Mouse (Mus musculus): ENCODE results near the gene B3galt6. TPM values are rescaled to one million over a fixed set of nuclear protein-coding genes. Genes with fewer than 3 reads are reported as not detected.
A peak's percentile ranks its signal among the peaks of the same experiment; 100 is the strongest.

Gene B3galt6
- polyA plus RNA-seq, 1 experiment, result 4.5 TPM

DNA sequence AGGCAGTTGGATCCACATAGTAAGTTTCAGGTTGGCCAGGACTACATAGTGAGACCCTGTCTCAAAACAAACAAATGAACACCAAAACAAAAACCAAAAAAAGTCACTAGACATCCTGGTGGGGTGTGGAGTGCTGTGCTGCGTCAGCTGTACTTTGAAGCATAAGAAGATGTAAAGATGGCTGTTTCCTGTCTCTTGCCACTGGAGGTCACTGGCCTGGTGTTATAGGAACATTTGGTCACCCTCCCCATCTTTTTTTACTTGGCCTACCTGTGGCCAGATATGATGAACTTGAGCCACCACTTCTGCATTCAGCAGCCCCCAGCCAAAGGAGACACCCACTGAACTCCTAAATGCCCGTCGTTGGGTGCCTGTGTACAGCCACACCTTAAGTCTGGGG, 28.9 kb upstream of the B3galt6 start:
- H3K27me3 ChIP-seq (replicated peaks; ENCODE audit: control insufficient read depth, insufficient read depth, low read length), result no peaks in the 10 kb centered on the region
- no peak for DNase-seq
- no peak overlapping the region for H3K27ac ChIP-seq (ENCODE audit: insufficient read depth, low read depth, low read length)
- no peak for TF ChIP-seq CTCF (conservative IDR thresholded peaks at IDR 0.05; ENCODE audit: insufficient read depth, insufficient read length, low read depth, low read length)
- no peak for TF ChIP-seq POLR2A (IDR thresholded peaks at IDR 0.05; ENCODE audit: low read depth, low read length)
- WGBS, result 78% methylated on average over 3 of the region's 3 CpGs
- no peaks in the 10 kb centered on the region for H3K4me1 ChIP-seq (ENCODE audit: control insufficient read depth, insufficient read depth, low read length)
- H3K4me3 ChIP-seq (ENCODE audit: insufficient read depth, low read depth, low read length), result no peak overlapping the region
- H3K36me3 ChIP-seq (ENCODE audit: control insufficient read depth, insufficient read depth, low read length), result no peaks in the 10 kb centered on the region

GRCm38 (mm10) chr4:156019771-156020170, 27.3 kb upstream of the B3galt6 start:
- H3K27ac ChIP-seq (ENCODE audit: insufficient read depth, low read depth, low read length), result no peak overlapping the region
- no peaks in the 10 kb centered on the region for H3K4me1 ChIP-seq (ENCODE audit: control insufficient read depth, insufficient read depth, low read length)
- no peaks in the 10 kb centered on the region for H3K36me3 ChIP-seq (ENCODE audit: control insufficient read depth, insufficient read depth, low read length)
- 87% methylated on average over 12 of the region's 12 CpGs for whole genome bisulfite sequencing
- TF ChIP-seq POLR2A (IDR thresholded peaks at IDR 0.05; ENCODE audit: low read depth, low read length) (no peak), CTCF (conservative IDR thresholded peaks at IDR 0.05; ENCODE audit: insufficient read depth, insufficient read length, low read depth, low read length) (no peak)
- DNase-seq, result no peak
- no peaks in the 10 kb centered on the region for H3K27me3 ChIP-seq (replicated peaks; ENCODE audit: control insufficient read depth, insufficient read depth, low read length)
- H3K4me3 ChIP-seq (ENCODE audit: insufficient read depth, low read depth, low read length), result no peak overlapping the region

- no peaks in the 10 kb centered on the region for H3K4me1 ChIP-seq (ENCODE audit: control insufficient read depth, insufficient read depth, low read length)
- no peaks in the 10 kb centered on the region for H3K27me3 ChIP-seq (replicated peaks; ENCODE audit: control insufficient read depth, insufficient read depth, low read length)
- TF ChIP-seq CTCF (conservative IDR thresholded peaks at IDR 0.05; ENCODE audit: insufficient read depth, insufficient read length, low read depth, low read length) (no peak), POLR2A (IDR thresholded peaks at IDR 0.05; ENCODE audit: low read depth, low read length) (no peak)
- 81% methylated on average over 2 of the region's 2 CpGs for WGBS
- DNase-seq, result no peak
- H3K4me3 ChIP-seq (ENCODE audit: insufficient read depth, low read depth, low read length), result no peak overlapping the region
- H3K36me3 ChIP-seq (ENCODE audit: control insufficient read depth, insufficient read depth, low read length), result 0 out of 2 replicates have a peak, but pooled peaks cover 2% of the 10 kb centered on the region
- no peak overlapping the region for H3K27ac ChIP-seq (ENCODE audit: insufficient read depth, low read depth, low read length)
These were observed 22.0 kb upstream of the B3galt6 start for GRCm38 (mm10) chr4:156014436-156014835.

DNA sequence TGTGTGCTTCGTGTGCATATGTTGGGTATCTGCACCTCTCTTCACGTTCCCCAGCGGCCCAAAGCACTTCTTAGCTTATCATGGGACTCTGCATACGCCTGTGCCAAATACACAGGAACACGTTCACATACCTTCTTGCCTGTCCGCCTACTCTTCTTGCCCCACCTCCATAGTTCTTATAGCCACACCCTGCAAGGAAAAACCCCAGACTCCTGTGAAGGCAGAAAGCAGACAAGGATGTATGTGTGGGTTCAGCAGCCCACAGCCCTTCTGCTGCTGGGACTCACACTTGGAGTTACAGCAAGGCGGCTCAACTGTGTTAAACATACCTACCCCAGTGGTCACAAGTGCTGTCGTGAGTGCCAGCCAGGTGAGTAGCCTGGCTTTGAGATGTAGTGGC, 21.2 kb upstream of the B3galt6 start, which contains the start of gene Tnfrsf4:
Tnfrsf4 (plus strand) TSS at position 207 of the 400 bp plus-strand sequence.
- TF ChIP-seq CTCF (conservative IDR thresholded peaks at IDR 0.05; ENCODE audit: insufficient read depth, insufficient read length, low read depth, low read length) (no peak), POLR2A (IDR thresholded peaks at IDR 0.05; ENCODE audit: low read depth, low read length) (no peak)
- DNase-seq, result no peak
- no peaks in the 10 kb centered on the region for H3K27me3 ChIP-seq (replicated peaks; ENCODE audit: control insufficient read depth, insufficient read depth, low read length)
- no peak within 1 kb of the TSS for H3K4me3 ChIP-seq (ENCODE audit: insufficient read depth, low read depth, low read length)
- H3K4me1 ChIP-seq (ENCODE audit: control insufficient read depth, insufficient read depth, low read length), result no peaks in the 10 kb centered on the region
- no peak within 1 kb of the TSS for H3K27ac ChIP-seq (ENCODE audit: insufficient read depth, low read depth, low read length)
- WGBS, result 77% methylated on average over 8 of the region's 8 CpGs
- H3K36me3 ChIP-seq (ENCODE audit: control insufficient read depth, insufficient read depth, low read length), result 0 out of 2 replicates have a peak, but pooled peaks cover 2% of the 10 kb centered on the region

GRCm38 (mm10) chr4:156008369-156008768, 15.9 kb upstream of the B3galt6 start:
- Histone ChIP-seq H3K27ac (ENCODE audit: insufficient read depth, low read depth, low read length) (no peak overlapping the region), H3K27me3 (replicated peaks; ENCODE audit: control insufficient read depth, insufficient read depth, low read length) (no peaks in the 10 kb centered on the region), H3K4me1 (ENCODE audit: control insufficient read depth, insufficient read depth, low read length) (no peaks in the 10 kb centered on the region), H3K36me3 (ENCODE audit: control insufficient read depth, insufficient read depth, low read length) (peaks cover 7% of the 10 kb centered on the region), H3K4me3 (ENCODE audit: insufficient read depth, low read depth, low read length) (no peak overlapping the region)
- TF ChIP-seq CTCF (conservative IDR thresholded peaks at IDR 0.05; ENCODE audit: insufficient read depth, insufficient read length, low read depth, low read length) (no peak), POLR2A (IDR thresholded peaks at IDR 0.05; ENCODE audit: low read depth, low read length) (no peak)
- 95% methylated on average over 4 of the region's 4 CpGs for WGBS
- DNase-seq, result no peak

DNA sequence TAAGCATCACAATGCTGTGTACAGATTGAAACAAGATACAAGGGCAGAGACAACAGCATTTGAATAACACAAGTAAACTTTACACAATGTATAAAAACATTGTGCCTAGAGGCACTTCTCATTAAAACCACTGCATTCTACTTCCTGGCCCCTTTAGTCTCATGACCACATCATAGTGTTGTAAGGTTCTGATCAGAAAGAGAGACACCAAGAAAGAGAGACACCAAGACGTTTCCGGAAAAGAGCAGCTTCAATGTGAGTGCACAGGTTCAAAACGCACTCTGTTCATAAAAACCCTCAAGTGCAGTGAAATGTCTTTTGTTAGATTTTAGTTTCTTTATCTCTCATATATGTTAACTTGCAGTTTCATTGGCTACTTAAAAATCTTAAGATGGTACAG, 11.7 kb upstream of the B3galt6 start:
- TF ChIP-seq CTCF (conservative IDR thresholded peaks at IDR 0.05; ENCODE audit: insufficient read depth, insufficient read length, low read depth, low read length), result no peak
- TF ChIP-seq POLR2A (IDR thresholded peaks at IDR 0.05; ENCODE audit: low read depth, low read length), result no peak
- H3K4me3 ChIP-seq (ENCODE audit: insufficient read depth, low read depth, low read length), result no peak overlapping the region
- no peak overlapping the region for H3K27ac ChIP-seq (ENCODE audit: insufficient read depth, low read depth, low read length)
- peaks cover 14% of the 10 kb centered on the region for H3K36me3 ChIP-seq (ENCODE audit: control insufficient read depth, insufficient read depth, low read length)
- no peaks in the 10 kb centered on the region for H3K4me1 ChIP-seq (ENCODE audit: control insufficient read depth, insufficient read depth, low read length)
- no peaks in the 10 kb centered on the region for H3K27me3 ChIP-seq (replicated peaks; ENCODE audit: control insufficient read depth, insufficient read depth, low read length)
- no peak for DNase-seq
- 92% methylated on average over 3 of the region's 3 CpGs for whole genome bisulfite sequencing

- no peak for DNase-seq
- Histone ChIP-seq H3K36me3 (ENCODE audit: control insufficient read depth, insufficient read depth, low read length) (no peaks in the 10 kb centered on the region; the same call in 1 of the 2 replicates), H3K4me3 (ENCODE audit: insufficient read depth, low read depth, low read length) (peak overlapping the region; percentile 90), H3K27me3 (replicated peaks; ENCODE audit: control insufficient read depth, insufficient read depth, low read length) (no peaks in the 10 kb centered on the region), H3K27ac (ENCODE audit: insufficient read depth, low read depth, low read length) (peak overlapping the region; percentile 100), H3K4me1 (ENCODE audit: control insufficient read depth, insufficient read depth, low read length) (peaks cover 9% of the 10 kb centered on the region; the same call in 1 of the 2 replicates)
- TF ChIP-seq POLR2A (IDR thresholded peaks at IDR 0.05; ENCODE audit: low read depth, low read length) (no peak), CTCF (conservative IDR thresholded peaks at IDR 0.05; ENCODE audit: insufficient read depth, insufficient read length, low read depth, low read length) (no peak)
- WGBS, result 3% methylated on average over 15 of the region's 15 CpGs
These were observed 1.2 kb upstream of the B3galt6 start for GRCm38 (mm10) chr4:155993606-155994005.
